Mouse (Mus musculus) yolk sac, embryonic 10.5 days (tissue): Measurements from ENCODE around the gene Vps51.

ENCODE experiments used
- DNase-seq: peaks from one replicate; pipeline ENCODE4 v3.0.0-alpha.2; 2017; ENCODE audit warnings: low spot score

Gene Vps51

GRCm38 (mm10) chr19:6076564-6077393, at the start of gene Vps51:
TSS of gene Vps51 (minus strand) at chr19:6077231.
- DNase-seq, result peak; percentile 91

DNA sequence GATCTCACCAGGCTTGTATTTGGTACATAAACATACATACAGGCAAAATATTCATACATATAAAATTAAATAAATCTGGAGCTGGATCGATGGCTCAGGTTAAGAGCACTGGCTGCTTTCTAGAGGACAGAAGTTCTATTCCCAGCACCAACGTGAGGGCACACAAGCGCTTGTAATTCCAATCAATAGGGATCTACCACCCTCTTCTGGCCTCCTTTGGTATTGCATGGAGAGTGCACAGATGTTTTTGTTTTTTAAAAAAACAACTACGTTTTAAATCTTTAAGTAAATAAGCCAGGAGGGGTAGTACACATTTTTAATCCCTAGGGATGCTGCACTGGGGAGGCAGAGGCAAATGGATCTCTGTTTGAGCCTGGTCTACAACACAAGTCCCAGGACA, 49.3 kb upstream of the Vps51 start:
- no peak for DNase-seq

- DNase-seq, result no peak
Observed at GRCm38 (mm10) chr19:6124898-6125297, 47.9 kb upstream of the Vps51 start.

DNA sequence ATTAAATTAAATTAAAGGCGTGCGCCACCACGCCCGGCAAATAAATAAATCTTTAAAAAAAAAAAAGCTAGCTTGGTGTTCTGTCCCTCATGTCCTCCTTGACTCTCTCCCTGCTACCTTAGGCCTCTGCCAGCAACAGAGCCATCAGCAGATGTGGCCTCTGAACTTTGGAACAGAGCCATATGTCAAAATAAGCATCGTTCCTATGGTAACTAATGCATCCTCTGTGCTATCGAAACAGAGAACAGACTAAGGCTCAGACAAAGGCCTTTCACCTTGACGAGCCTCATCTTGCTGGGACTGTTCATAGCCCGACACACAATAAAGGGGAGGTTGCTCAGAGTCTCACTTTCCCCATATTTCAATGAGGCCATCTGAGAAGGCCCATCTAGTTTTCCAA, 46.3 kb upstream of the Vps51 start:
- peak; percentile 52 for DNase-seq

GRCm38 (mm10) chr19:6121761-6122160, 44.7 kb upstream of the Vps51 start:
- peak; percentile 89 for DNase-seq

DNA sequence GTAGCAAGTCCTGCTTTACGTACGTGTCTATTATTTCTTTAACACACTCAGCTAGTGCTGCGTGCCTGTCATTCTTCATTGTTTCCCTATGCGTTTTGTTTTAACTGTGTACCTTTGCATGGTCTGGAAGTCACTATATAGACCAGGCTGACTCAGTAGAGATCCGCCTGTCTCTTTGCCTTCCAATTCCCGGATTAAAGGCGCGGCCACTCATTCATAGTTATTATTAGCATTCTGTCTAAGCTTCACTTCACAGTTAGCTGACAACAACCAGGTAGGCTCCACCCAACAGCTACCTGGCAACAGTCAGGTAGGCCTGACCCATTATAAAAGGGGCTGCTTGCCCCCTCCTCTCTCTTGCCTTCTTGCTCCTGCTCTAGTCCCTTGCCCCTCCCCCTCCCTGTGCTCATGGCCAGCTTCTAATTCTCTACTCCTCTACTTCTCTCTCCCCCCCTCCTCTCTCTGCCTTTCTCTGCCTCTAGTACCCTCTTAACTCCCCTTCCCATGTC, 41.7 kb upstream of the Vps51 start:
- DNase-seq, result no peak

- DNase-seq, result peak; percentile 95
Observed at GRCm38 (mm10) chr19:6117986-6118676, 41.1 kb upstream of the Vps51 start, which contains the start of gene Sac3d1. TSS of gene Sac3d1 (minus strand) at chr19:6118650.

- DNase-seq, result no peak
Observed at GRCm38 (mm10) chr19:6117346-6117985, 40.4 kb upstream of the Vps51 start.

DNA sequence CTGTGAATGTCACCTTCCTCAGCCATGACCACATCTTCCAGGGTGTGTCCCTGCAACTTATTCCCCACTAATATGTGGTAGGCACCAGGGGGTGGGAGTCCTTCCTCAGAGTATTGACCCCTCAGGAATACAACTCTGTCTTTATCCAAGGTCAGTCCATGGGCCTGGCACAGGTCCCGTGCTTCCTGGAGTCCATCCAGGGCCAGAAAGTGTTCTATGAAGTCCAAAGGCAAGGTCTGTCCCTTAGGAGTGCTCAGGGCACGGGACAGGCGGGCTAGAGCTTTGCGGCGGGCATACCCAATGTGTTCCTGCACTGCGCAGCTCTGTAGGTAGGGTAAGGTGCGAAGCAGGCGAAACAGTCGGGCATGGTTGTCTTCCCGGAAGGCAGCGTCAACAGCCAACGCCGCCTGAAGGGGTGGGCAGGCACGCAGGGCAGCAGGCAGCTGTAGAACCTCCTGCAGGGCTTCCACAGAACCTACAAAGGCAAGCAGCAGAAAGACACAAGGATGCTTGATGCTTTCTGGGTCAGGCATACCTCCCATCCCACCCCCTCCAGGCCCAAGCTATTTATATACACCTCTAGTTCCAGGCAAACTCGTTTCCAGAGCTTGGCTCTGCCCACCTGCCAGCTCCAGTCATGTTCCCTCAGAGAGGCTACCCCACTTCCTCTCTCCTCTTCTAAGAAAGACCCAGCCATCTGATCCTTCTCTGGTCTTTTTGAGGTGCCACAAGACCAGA, 39.3 kb upstream of the Vps51 start:
- DNase-seq, result no peak

GRCm38 (mm10) chr19:6113116-6113515, 36.1 kb upstream of the Vps51 start:
- no peak for DNase-seq

- no peak for DNase-seq
Observed at GRCm38 (mm10) chr19:6105586-6105985, 28.6 kb upstream of the Vps51 start, which contains the start of gene Naaladl1. TSS of gene Naaladl1 (plus strand) at chr19:6105782.

DNA sequence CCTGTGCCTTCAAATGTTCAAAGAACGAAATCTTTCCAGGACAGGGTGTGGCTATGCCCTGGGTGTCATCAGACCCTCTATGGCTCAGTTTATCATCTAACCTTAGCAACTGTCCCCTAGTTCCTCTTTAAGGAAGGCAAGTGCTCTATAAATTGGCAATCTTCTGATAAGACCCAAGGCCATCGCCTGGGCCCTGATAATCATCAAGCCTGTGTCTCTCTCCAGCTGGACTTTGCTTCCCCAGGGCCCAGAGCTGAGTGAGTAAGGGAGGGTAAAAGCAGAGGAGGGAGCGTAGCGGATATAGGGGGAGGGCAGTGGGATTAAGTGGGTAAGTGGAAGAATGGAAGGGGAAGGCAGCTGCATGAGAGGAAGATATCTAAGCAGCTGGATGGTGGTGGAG, 27.4 kb upstream of the Vps51 start:
- peak; percentile 71 for DNase-seq

DNA sequence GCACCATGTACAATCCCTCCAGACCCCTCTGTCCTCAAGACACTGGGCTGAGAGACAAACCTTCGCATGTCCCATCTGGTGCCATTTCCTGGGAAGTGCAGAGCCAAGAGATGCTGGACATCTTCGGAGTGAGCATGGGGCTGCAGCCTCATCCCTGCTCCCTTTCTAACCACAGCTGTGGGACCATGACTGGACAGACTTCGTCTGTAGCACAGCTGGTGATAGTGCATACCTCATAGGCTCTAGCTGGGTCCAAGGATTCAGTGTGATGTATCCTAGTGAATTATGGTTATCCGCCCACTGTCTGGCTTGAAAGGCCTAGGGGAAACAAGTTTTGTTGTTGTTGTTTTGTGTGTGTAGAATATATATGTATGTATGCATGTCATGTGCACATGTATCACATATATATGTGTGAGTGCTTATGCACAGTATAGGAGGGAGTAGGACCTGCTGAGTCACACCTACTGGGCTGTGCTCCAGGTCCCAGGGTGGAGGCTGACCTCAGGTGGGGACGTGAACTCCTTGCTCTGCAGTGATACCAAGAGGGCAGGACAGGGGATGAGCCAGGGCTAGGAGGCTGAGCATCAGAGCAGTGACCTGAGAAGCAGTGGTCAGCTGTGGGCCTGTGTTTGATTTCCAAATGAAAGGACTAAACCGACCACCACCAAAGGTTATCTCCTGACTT, 25.3 kb upstream of the Vps51 start:
- DNase-seq, result no peak

- DNase-seq, result no peak
Observed at GRCm38 (mm10) chr19:6101186-6101585, 24.2 kb upstream of the Vps51 start.

GRCm38 (mm10) chr19:6097847-6098246, 20.8 kb upstream of the Vps51 start:
- DNase-seq, result no peak

- no peak for DNase-seq
Observed at GRCm38 (mm10) chr19:6094119-6094518, 17.1 kb upstream of the Vps51 start, which contains the start of gene AC131692.1. TSS of gene AC131692.1 (plus strand) at chr19:6094419.

- no peak for DNase-seq
Observed at GRCm38 (mm10) chr19:6088841-6089240, 11.8 kb upstream of the Vps51 start.

GRCm38 (mm10) chr19:6085417-6085879, 8.4 kb upstream of the Vps51 start:
- DNase-seq, result peak; percentile 86

GRCm38 (mm10) chr19:6084478-6085248, 7.6 kb upstream of the Vps51 start, which contains the start of the genes Zfpl1 and Cdca5:
TSS of gene Zfpl1 (minus strand) at chr19:6084956.
TSS of gene Cdca5 (plus strand) at chr19:6084983.
- DNase-seq, result peak; percentile 95

DNA sequence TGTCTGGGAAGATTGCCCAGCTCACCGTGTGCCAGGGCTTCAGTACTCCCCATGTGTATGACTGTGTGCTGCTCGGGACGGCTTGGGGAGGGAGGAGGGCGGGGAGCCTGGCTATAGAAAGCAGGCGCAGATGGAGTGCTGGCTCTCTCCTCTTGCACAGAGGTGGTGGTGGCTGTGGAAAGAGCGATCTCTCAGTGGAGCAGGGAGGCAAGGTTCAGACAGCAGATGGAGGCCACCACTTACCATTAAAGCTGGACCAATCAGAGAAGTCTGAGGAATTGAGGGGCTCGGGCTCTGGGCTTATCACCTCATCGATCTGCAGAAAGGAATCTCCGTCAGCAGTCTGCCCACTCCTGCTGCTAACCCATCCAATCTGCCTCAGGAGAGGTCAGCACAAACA, 5.1 kb upstream of the Vps51 start, which contains the start of gene Gm28374:
TSS of gene Gm28374 (minus strand) at position 101 of the 400 bp plus-strand sequence.
- no peak for DNase-seq
